Mouse (Mus musculus) lung, postnatal 0 days (tissue): ENCODE data around the gene Vhl.

Experiments
- CTCF ChIP-seq: IDR thresholded peaks from 2 replicates; pipeline ENCODE4 v1.5.1; 2016; ENCODE audit warnings: antibody characterized with exemption, mild to moderate bottlenecking
- EP300 ChIP-seq: IDR thresholded peaks from 2 replicates; pipeline ENCODE4 v1.6.1; 2016; ENCODE audit warnings: antibody characterized with exemption, mild to moderate bottlenecking, control low read depth

DNA sequence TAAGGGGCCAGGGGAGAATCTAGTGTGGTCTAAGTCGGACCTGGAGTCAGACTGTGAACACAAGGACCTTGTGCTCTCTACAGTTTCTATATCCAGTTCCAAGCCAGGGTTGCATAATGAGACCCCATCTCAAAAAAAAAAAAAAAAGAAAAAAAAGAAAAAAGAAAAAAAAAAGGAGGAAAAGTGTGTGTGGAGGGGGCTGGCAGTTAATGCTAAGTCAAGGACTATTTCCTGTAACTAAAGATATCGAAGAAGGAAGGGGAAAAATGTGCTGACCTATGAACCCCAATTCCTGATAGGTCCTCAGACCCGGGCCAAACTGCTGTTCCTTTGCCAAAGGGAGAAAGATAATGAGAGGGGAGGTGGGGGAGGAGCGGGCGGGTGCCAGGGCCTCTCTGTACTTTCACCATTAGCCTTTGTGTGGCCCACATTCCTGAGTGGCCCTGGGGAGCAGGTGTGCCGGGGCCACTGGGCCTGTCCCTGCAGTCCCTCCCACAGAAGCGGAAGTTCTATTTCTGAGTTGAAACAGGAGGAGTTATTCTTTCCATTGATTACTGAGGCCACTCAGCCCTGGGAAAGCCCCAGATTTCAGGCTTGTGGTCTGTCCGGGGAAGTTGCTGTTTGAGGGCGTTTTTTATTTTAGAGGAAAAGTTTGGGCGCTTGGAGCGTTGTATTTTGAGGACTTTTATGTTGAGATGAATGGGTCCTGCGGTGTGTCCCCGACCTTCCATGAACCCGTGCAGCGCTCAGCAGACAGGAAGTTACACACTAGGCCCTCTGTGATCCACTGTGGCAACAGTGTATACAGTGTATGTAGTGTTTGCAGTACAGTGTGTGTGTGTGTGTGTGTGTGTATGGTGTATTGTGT, 44.8 kb downstream of the Vhl start:
- TF ChIP-seq CTCF (no peak), EP300 (0 out of 2 replicates have a peak, but pooled peaks have one; percentile 31)
